Mouse (Mus musculus) ES-E14 (cell line): ENCODE data around the gene Tbl3.

ENCODE experiments used
- CHD2 ChIP-seq: IDR thresholded peaks from 2 replicates; pipeline ENCODE4 v1.6.1; 2014; ENCODE audit warnings: mild to moderate bottlenecking, low read depth, low read length, inconsistent platforms
- MAFK ChIP-seq: IDR thresholded peaks from 2 replicates; pipeline ENCODE4 v1.6.1; 2014; ENCODE audit warnings: mild to moderate bottlenecking, low read depth, low read length, inconsistent platforms; ENCODE audit not compliant: insufficient read depth
- ZC3H11A ChIP-seq: IDR thresholded peaks from 2 replicates; pipeline ENCODE4 v1.6.1; 2012; ENCODE audit warnings: low read depth, mild to moderate bottlenecking, inconsistent platforms, low read length, borderline replicate concordance
- ZNF384 ChIP-seq: IDR thresholded peaks from 2 replicates; pipeline ENCODE4 v1.6.1; 2012; ENCODE audit warnings: low read depth, low read length, inconsistent platforms

DNA sequence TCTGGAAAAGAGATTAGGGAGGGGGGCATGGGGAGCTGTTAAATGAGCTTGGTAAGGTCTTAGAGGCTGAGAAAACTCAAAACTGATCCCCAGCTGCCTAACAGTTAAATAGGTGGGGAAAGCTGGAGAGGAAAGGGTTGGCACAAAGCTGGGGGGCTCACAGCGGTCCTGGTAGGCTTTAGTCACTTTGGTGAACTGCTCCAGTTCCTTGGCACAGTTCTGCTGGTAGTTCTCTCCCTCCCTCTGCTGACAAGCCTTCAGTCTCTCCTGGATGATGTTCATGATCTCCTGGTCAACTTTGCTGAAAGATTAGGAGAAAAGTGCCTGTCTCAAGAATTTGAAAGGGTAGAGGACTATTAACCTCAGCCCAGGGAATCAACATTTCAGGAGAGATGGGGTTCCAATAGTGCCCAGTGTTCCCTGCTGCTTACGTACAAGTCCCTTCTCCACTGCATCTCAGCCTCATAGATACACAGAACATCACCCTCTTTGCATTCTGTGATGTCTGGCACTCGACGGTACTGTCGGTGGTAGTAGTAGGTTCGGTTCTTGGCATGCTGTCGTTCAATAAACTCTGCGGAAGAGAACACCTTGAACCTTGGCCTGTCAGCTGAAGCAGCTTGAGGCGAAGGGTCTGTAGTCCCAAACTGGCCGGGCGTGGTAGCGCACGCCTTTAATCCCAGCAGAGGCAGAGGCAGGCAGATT is 14.9 kb upstream of the Tbl3 start:
- TF ChIP-seq ZNF384 (no peak), MAFK (no peak), ZC3H11A (no peak), CHD2 (peak; percentile 65; the same call in 1 of the 2 replicates)
